Mouse (Mus musculus) layer of hippocampus, postnatal 10 days (tissue): ENCODE measurements around the gene Olfr273. TPM values are rescaled to one million over a fixed set of nuclear protein-coding genes. Genes with fewer than 3 reads are reported as not detected.
"Not testable (repeated sequence)": the region's sequence is repeated elsewhere in the genome, so short reads cannot be mapped to it uniquely, and the experiment has no call there.

Experiments used
- DNase-seq, 2 experiments: peaks; one replicate each; pipeline ENCODE4 v3.0.0; 2021; ENCODE audit warnings: low spot score in 2 of 2
- long read RNA-seq: library from polyadenylated mRNA; stranded (forward); transcript quantifications from one replicate; pipeline ENCODE4 v2.0.0, GENCODE M21; 2023
- total RNA-seq, 2 experiments: library from RNA; stranded (reverse); gene quantifications; 2 replicates each; pipeline ENCODE4 v1.2.3; 2021

Gene Olfr273
- total RNA-seq: not detected
- long read RNA-seq: 0 reads

- DNase-seq: no peak
Measured at GRCm38 (mm10) chr4:52859136-52859535, at the start of gene Olfr273. TSS of gene Olfr273 (minus strand) at chr4:52859236.

- DNase-seq: no peak
Measured at GRCm38 (mm10) chr4:52864156-52864555, 5.1 kb upstream of the Olfr273 start.

GRCm38 (mm10) chr4:52849672-52850071, 9.4 kb downstream of the Olfr273 start:
- DNase-seq: no peak

- no peak for DNase-seq
Measured at GRCm38 (mm10) chr4:52849039-52849635, 9.9 kb downstream of the Olfr273 start.

- DNase-seq: not testable (repeated sequence)
Measured at GRCm38 (mm10) chr4:52845411-52845810, 13.6 kb downstream of the Olfr273 start.

- DNase-seq: no peak
Measured at GRCm38 (mm10) chr4:52821375-52821774, 37.7 kb downstream of the Olfr273 start.

- DNase-seq: no peak
Measured at GRCm38 (mm10) chr4:52814304-52814703, 44.7 kb downstream of the Olfr273 start, which contains the start of gene Olfr275. TSS of gene Olfr275 (plus strand) at chr4:52814604.

- DNase-seq: no peak
Measured at GRCm38 (mm10) chr4:52811871-52812270, 47.2 kb downstream of the Olfr273 start.

Other genes starting within 250 kb of the Olfr273 start
- gene Olfr275, start 44.6 kb downstream of the Olfr273 start, total RNA-seq: not detected
- not detected for gene Olfr272, start 59.9 kb upstream of the Olfr273 start, total RNA-seq
- not detected for gene Olfr270, start 105.3 kb upstream of the Olfr273 start, total RNA-seq
- not detected for gene Nipsnap3a, start 130.0 kb upstream of the Olfr273 start, total RNA-seq
- gene Nipsnap3b, start 152.6 kb upstream of the Olfr273 start, total RNA-seq: 10 to 100 TPM; 29.9 to 31.9 TPM